Mouse (Mus musculus) kidney, postnatal 14 days (tissue): ENCODE measurements around the gene Hsd17b2.

Experiments used
- DNase-seq: peaks from one replicate; pipeline ENCODE4 v3.0.0; 2022; ENCODE audit warnings: mixed read lengths

Gene Hsd17b2

GRCm38 (mm10) chr8:117775626-117776025 lies 73.9 kb downstream of the Hsd17b2 start:
- DNase-seq: no peak

GRCm38 (mm10) chr8:117776075-117776474 lies 74.4 kb downstream of the Hsd17b2 start:
- DNase-seq: no peak

- DNase-seq: peak; percentile 12
Observed at GRCm38 (mm10) chr8:117778531-117779322, 77.0 kb downstream of the Hsd17b2 start.

DNA sequence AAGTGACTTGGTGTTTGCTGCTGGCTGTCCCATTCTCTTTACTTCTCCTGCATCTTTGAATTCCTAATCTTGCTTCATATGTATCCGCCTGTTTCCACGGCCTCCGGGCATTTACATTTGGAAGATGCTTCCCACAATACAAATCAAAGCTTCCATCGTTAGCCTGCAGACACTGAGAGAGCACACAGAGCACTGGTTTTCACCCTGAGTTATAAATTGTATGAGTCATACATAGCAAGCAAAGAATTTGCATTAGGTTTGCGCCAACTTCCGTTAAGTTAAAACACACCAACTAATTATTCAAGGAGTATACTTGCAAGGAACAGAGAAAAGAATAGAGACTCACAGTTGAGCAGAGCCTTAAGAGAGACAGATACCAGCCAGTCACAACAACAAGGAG lies 77.6 kb downstream of the Hsd17b2 start:
- no peak for DNase-seq

DNA sequence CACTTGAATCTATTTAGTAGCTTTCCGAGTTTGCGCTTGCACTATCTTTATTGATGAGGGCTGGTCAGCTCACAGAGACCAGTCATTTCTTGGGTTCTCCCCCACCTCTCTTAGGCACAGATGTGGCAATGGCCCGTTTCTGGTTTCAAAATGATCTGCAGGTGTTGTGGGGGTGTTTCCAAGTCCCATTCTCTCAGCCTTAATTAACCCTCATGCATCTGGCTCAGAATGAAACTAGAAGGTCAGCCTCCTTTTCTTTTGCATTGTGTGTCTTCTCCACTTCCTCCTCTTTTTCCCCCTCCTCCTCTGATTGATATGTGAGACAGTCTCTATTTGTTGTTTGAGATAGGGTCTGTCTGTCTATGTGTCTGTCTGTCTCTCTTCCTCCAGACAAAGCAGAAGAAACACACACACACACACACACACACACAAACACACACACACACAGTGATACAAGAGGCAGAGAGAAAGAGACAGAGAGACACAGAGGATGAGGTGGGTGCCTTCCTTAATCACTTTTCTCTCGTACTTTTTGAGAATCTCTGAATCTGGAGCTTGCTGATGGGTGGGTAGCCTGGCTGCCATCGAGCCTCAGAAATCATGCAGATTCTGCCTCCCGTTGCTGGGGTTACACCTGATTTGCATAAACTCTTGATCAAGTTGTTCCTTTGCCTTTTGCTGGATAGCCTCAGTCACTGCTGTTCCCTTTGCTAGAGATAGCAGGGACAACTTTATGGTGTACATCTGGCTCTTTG lies 79.8 kb downstream of the Hsd17b2 start:
- DNase-seq: no peak

GRCm38 (mm10) chr8:117783021-117783420 lies 81.3 kb downstream of the Hsd17b2 start:
- no peak for DNase-seq

GRCm38 (mm10) chr8:117786428-117786827 lies 84.7 kb downstream of the Hsd17b2 start:
- DNase-seq: no peak

GRCm38 (mm10) chr8:117792616-117793144 lies 91.0 kb downstream of the Hsd17b2 start:
- DNase-seq: peak; percentile 7

GRCm38 (mm10) chr8:117794581-117794980 lies 92.9 kb downstream of the Hsd17b2 start:
- DNase-seq: no peak

DNA sequence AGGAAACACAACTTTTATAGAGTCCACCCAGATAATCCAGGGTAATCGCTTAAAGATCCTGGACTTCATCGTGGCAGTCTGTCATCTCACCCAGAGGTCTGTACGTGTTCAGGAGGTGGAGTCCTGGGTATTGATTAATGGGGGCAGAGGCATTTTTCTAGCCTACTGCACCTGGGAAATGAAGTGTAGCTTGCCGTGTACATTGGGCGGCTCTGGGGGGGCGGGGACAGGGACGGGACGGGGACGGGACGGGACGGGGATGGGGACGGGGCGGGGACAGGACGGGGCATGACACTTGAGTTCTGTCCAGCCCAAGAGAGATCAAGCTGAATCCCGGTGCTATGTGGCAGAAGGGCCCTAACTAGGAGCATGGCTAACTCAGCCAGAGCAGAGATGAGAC lies 94.8 kb downstream of the Hsd17b2 start:
- DNase-seq: no peak

GRCm38 (mm10) chr8:117798066-117798465 lies 96.4 kb downstream of the Hsd17b2 start:
- DNase-seq: no peak

GRCm38 (mm10) chr8:117801443-117802298 lies 100.0 kb downstream of the Hsd17b2 start, which contains the start of gene Mphosph6:
Mphosph6 (minus strand) TSS chr8:117801943.
- DNase-seq: peak; percentile 99

GRCm38 (mm10) chr8:117802299-117802689 lies 100.6 kb downstream of the Hsd17b2 start:
- DNase-seq: no peak

DNA sequence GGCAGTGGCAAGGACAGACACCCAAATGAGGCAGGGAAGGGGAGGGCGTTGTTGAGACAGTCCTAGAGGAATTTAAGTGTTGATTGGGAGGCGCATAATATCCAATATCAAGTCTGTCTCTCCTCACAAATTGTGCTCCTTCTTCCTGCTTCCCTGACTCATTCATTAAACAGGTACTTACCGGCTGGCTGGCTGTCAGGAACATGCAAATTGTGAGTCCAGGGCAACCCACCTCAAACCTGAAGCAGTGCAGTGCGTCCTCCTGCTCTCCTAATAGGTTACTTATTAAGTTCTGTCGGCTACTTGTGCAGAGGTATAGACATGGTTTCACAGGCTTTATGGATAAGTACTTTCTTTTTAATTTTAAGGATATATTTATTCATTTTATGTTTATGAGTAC lies 103.7 kb downstream of the Hsd17b2 start:
- DNase-seq: peak; percentile 76
